Mouse (Mus musculus) naive thymus-derived CD4-positive, alpha-beta T cell, adult 5 months (primary cell): ENCODE results near the gene Stxbp6. TPM values are rescaled to one million over a fixed set of nuclear protein-coding genes. Genes with fewer than 3 reads are reported as not detected.

ENCODE experiments used
- polyA plus RNA-seq: library from polyadenylated mRNA; unstranded; fragments of 100-300 nt; shearing (Covaris generic); gene quantifications from one replicate; pipeline ENCODE4 v1.2.1, GENCODE M21; 2017

Stxbp6 gene
- polyA plus RNA-seq, result not detected

DNA sequence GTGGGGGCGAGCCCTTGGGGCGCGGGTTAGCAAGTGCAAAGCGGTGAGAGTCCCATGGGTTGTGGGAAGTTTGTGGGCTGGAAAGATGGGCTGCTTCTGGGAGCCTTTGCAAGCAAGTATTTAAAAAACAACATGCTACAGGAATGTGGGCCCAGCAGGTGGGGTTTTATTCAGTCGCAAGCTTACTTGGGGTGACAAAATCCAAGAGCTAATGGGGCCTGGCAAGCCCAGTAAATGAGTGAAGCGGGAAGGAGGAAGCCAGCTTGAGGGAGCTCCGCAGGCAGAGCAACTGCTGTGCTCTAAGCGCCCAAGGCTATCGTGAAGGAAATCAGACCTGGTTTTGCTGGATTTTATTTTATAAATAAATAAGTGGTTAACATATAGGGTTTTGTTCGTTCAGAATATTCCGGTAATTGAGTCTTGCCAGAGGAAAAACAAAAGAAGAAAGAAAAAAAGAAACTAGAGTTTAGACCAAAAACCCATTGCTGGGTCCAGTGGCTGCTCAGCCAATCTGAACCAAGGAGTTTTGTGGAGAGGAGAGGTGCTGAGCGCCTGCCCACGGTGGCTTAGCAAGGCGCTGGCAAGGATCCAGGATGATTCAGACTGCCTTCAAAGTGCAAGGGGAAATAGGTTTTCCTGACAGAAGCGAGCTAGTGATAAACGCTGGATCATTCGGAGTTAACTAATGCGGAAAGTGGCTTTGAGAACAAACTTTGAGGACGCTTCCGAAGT lies at the start of gene Stxbp6:
Gene Stxbp6, minus strand, starts transcription at position 99 of the 732 bp plus-strand sequence.

